Mouse (Mus musculus) T-helper 17 cell (primary cell): ENCODE results near the gene Gm16223.

Experiments
- in situ Hi-C, 2 experiments: fragments of 300-600 bp; cut with MboI, MseI; formaldehyde crosslinking; loops; 1 replicate in 1 of 2; 2 replicates in 1 of 2; pipeline ENCODE4 v1.15.1; 2025; ENCODE audit warnings: high pct_unique_total_duplicates in 2 of 2

The Gm16223 gene

GRCm38 (mm10) chr5:42067476-42068187 lies at the start of gene Gm16223:
Gene Gm16223 (plus strand): TSS chr5:42067960.
- in situ Hi-C loops, result no loop called here

GRCm38 (mm10) chr5:42022029-42022428 lies 45.7 kb upstream of the Gm16223 start:
- in situ Hi-C loops, result no loop called here

- in situ Hi-C loops, result no loop called here
Measured at GRCm38 (mm10) chr5:42023521-42023920, 44.2 kb upstream of the Gm16223 start.

GRCm38 (mm10) chr5:42036388-42037082 lies 31.2 kb upstream of the Gm16223 start:
- in situ Hi-C loops, result no loop called here

GRCm38 (mm10) chr5:42054636-42055035 lies 13.1 kb upstream of the Gm16223 start:
- in situ Hi-C loops, result no loop called here

GRCm38 (mm10) chr5:42055151-42055550 lies 12.6 kb upstream of the Gm16223 start:
- in situ Hi-C loops, result no loop called here

GRCm38 (mm10) chr5:42065090-42065489 lies 2.7 kb upstream of the Gm16223 start:
- in situ Hi-C loops, result no loop called here

GRCm38 (mm10) chr5:42067075-42067474 lies 685 bp upstream of the Gm16223 start:
- in situ Hi-C loops, result no loop called here

- in situ Hi-C loops, result no loop called here
Measured at GRCm38 (mm10) chr5:42068188-42068579, 424 bp downstream of the Gm16223 start.

- in situ Hi-C loops, result no loop called here
Measured at GRCm38 (mm10) chr5:42116586-42117346, 49.0 kb downstream of the Gm16223 start.

GRCm38 (mm10) chr5:42125562-42125961 lies 57.8 kb downstream of the Gm16223 start:
- in situ Hi-C loops, result no loop called here

- in situ Hi-C loops, result no loop called here
Measured at GRCm38 (mm10) chr5:42155626-42156025, 87.9 kb downstream of the Gm16223 start.

- in situ Hi-C loops, result loop anchor here in 1 of 2 experiments (5.0 kb wide), 1 partner anchor 52 kb away; no protein-coding TSS in a partner anchor
Measured at GRCm38 (mm10) chr5:42164731-42165130, 97.0 kb downstream of the Gm16223 start.

GRCm38 (mm10) chr5:42166311-42166710 lies 98.6 kb downstream of the Gm16223 start:
- in situ Hi-C loops, result no loop called here

- in situ Hi-C loops, result no loop called here
Measured at GRCm38 (mm10) chr5:42168071-42168470, 100.3 kb downstream of the Gm16223 start.

- in situ Hi-C loops, result no loop called here
Measured at GRCm38 (mm10) chr5:42168785-42169184, 101.0 kb downstream of the Gm16223 start.

- in situ Hi-C loops, result no loop called here
Measured at GRCm38 (mm10) chr5:42174109-42174508, 106.3 kb downstream of the Gm16223 start.

GRCm38 (mm10) chr5:42175424-42175823 lies 107.7 kb downstream of the Gm16223 start:
- in situ Hi-C loops, result no loop called here

- in situ Hi-C loops, result no loop called here
Measured at GRCm38 (mm10) chr5:42198493-42198892, 130.7 kb downstream of the Gm16223 start.

GRCm38 (mm10) chr5:42207456-42208122 lies 139.8 kb downstream of the Gm16223 start:
- in situ Hi-C loops, result no loop called here

- in situ Hi-C loops, result no loop called here
Measured at GRCm38 (mm10) chr5:42211554-42212338, 144.0 kb downstream of the Gm16223 start.
